Mouse (Mus musculus): ENCODE measurements around the gene Rnps1. TPM values are rescaled to one million over a fixed set of nuclear protein-coding genes. Genes with fewer than 3 reads are reported as not detected.

Gene Rnps1
- polyA plus RNA-seq (2015; fragmentation: Nextera tagmentation; extraction: Ambion mirVana), result 211 and 215 TPM in 2 replicates

GRCm38 (mm10) chr17:24414230-24414976 lies at the start of gene Rnps1:
Rnps1 (plus strand) TSS chr17:24414565.
- Histone ChIP-seq H3K4me2 (ENCODE audit: low read depth, low read length) (peak within 1 kb of the TSS; percentile 88), H3K27ac (ENCODE audit: low read length) (peak within 1 kb of the TSS; percentile 88), H3K36me3 (ENCODE audit: control insufficient read depth, insufficient read depth) (peaks cover 30% of the 10 kb centered on the region), H3K9ac (ENCODE audit: low read length) (peak within 1 kb of the TSS; percentile 88), H3K27me3 (ENCODE audit: control insufficient read depth, insufficient read depth, low read length) (no peaks in the 10 kb centered on the region), H3K4me1 (ENCODE audit: control insufficient read depth, insufficient read depth, low read length) (peaks cover 22% of the 10 kb centered on the region), H3K4me3 (ENCODE audit: low read length) (peak within 1 kb of the TSS; percentile 77), H3K9me3 (replicated peaks; ENCODE audit: control insufficient read depth, low read length) (no peaks in the 10 kb centered on the region)
- WGBS, result under 1% methylated on average over 64 of the region's 64 CpGs
- peak; percentile 93 for ATAC-seq (replicated peaks; ENCODE audit: extremely low read depth, insufficient read depth, low FRiP score)

GRCm38 (mm10) chr17:24365863-24366262 lies 48.5 kb upstream of the Rnps1 start:
- no peak for ATAC-seq (replicated peaks; ENCODE audit: extremely low read depth, insufficient read depth, low FRiP score)
- WGBS, result 46% methylated on average over 13 of the region's 13 CpGs

DNA sequence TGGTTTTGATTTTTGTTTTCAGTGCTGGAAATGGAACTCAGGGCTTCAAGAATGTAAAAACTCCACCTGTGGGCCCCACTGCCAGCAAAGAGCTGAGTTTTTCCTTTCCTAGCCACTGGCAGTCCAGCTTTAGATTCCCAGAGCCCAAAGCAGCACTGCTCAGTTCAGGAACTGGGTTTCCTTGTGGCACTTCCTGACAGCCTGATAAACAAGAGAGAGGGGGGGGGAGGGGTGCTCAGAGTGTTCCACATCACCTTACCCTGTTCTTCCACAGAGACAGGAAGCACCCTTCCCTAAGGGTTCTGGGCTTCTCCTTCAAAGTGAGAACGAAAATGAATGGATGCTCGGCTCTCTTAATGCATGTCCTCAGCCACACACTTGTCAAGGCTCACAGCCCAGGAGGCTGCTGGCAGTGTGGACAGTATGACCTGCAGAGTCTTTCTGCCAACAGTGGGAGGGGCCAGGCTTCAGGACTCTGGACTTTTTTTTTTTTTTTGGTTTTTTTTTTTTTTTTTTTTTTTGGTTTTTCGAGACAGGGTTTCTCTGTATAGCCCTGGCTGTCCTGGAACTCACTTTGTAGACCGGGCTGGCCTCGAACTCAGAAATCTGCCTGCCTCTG lies 39.2 kb upstream of the Rnps1 start:
- Histone ChIP-seq H3K4me3 (ENCODE audit: low read length) (no peak overlapping the region), H3K36me3 (ENCODE audit: control insufficient read depth, insufficient read depth) (peaks cover 8% of the 10 kb centered on the region), H3K9me3 (replicated peaks; ENCODE audit: control insufficient read depth, low read length) (no peaks in the 10 kb centered on the region), H3K4me1 (ENCODE audit: control insufficient read depth, insufficient read depth, low read length) (no peaks in the 10 kb centered on the region; the same call in 1 of the 2 replicates), H3K9ac (ENCODE audit: low read length) (no peak overlapping the region), H3K4me2 (ENCODE audit: low read depth, low read length) (no peak overlapping the region), H3K27me3 (ENCODE audit: control insufficient read depth, insufficient read depth, low read length) (no peaks in the 10 kb centered on the region), H3K27ac (ENCODE audit: low read length) (no peak overlapping the region)
- WGBS, result 72% methylated on average over 4 of the region's 5 CpGs
- ATAC-seq (replicated peaks; ENCODE audit: extremely low read depth, insufficient read depth, low FRiP score), result peak; percentile 41; the same call in 1 of the 2 replicates

More at GRCm38 (mm10) chr17:24365863-24366262, 48.5 kb upstream of the Rnps1 start:
- no peak overlapping the region for H3K9ac ChIP-seq (ENCODE audit: low read length)
- H3K36me3 ChIP-seq (ENCODE audit: control insufficient read depth, insufficient read depth), result peaks cover 5% of the 10 kb centered on the region
- H3K4me1 ChIP-seq (ENCODE audit: control insufficient read depth, insufficient read depth, low read length), result no peaks in the 10 kb centered on the region
- H3K27me3 ChIP-seq (ENCODE audit: control insufficient read depth, insufficient read depth, low read length), result no peaks in the 10 kb centered on the region
- no peak overlapping the region for H3K4me2 ChIP-seq (ENCODE audit: low read depth, low read length)
- no peaks in the 10 kb centered on the region for H3K9me3 ChIP-seq (replicated peaks; ENCODE audit: control insufficient read depth, low read length)
- H3K27ac ChIP-seq (ENCODE audit: low read length), result no peak overlapping the region
- no peak overlapping the region for H3K4me3 ChIP-seq (ENCODE audit: low read length)

DNA sequence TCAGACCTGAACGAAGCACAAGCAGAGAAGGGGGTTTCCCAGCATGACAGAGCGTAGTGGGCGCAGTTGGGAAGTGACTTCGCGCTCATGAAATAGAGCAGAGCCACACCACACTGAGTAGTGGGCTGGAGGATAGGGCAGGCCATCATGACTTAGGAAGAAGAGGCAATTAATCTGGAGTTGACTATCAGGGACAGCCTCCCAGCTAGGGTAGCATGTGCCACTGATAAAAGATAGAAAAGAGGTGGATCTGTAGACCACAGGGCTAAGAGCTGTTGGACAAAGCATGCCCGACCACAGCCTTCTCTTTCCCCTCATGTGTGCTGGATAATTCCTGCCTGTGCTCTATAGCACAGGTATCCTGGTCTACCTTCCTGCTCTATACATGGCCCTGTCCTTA lies 38.5 kb upstream of the Rnps1 start:
- H3K9ac ChIP-seq (ENCODE audit: low read length), result no peak overlapping the region
- H3K27me3 ChIP-seq (ENCODE audit: control insufficient read depth, insufficient read depth, low read length), result no peaks in the 10 kb centered on the region
- H3K4me2 ChIP-seq (ENCODE audit: low read depth, low read length), result no peak overlapping the region
- ATAC-seq (replicated peaks; ENCODE audit: extremely low read depth, insufficient read depth, low FRiP score), result no peak
- WGBS, result 90% methylated on average over 6 of the region's 6 CpGs
- H3K9me3 ChIP-seq (replicated peaks; ENCODE audit: control insufficient read depth, low read length), result no peaks in the 10 kb centered on the region
- no peak overlapping the region for H3K4me3 ChIP-seq (ENCODE audit: low read length)
- peaks cover 8% of the 10 kb centered on the region for H3K36me3 ChIP-seq (ENCODE audit: control insufficient read depth, insufficient read depth)
- H3K4me1 ChIP-seq (ENCODE audit: control insufficient read depth, insufficient read depth, low read length), result no peaks in the 10 kb centered on the region; the same call in 1 of the 2 replicates
- H3K27ac ChIP-seq (ENCODE audit: low read length), result no peak overlapping the region

DNA sequence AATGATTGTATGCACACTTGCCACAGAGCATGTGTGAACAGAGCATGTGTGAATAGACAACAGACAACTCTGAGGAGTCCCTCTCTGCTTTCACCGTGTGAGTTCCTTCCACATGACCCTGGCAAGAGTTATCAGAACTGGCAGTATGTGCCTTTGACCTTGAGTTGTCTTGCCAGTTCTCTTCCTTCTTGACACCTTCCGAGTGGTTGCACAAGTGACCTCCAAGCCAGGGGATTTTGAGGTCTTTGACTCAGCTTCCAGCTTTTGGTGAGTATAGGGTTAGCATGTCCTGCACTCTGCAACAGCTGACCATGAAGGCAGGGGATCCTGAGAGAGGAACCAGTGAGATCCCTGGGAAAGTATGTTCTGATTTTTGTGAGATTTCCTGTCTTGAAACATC lies 35.9 kb upstream of the Rnps1 start:
- Histone ChIP-seq H3K36me3 (ENCODE audit: control insufficient read depth, insufficient read depth) (peaks cover 8% of the 10 kb centered on the region), H3K9ac (ENCODE audit: low read length) (no peak overlapping the region), H3K4me2 (ENCODE audit: low read depth, low read length) (no peak overlapping the region), H3K4me3 (ENCODE audit: low read length) (no peak overlapping the region), H3K27me3 (ENCODE audit: control insufficient read depth, insufficient read depth, low read length) (no peaks in the 10 kb centered on the region), H3K9me3 (replicated peaks; ENCODE audit: control insufficient read depth, low read length) (no peaks in the 10 kb centered on the region), H3K4me1 (ENCODE audit: control insufficient read depth, insufficient read depth, low read length) (no peaks in the 10 kb centered on the region; the same call in 1 of the 2 replicates), H3K27ac (ENCODE audit: low read length) (no peak overlapping the region)
- ATAC-seq (replicated peaks; ENCODE audit: extremely low read depth, insufficient read depth, low FRiP score), result no peak
- 65% methylated on average over 2 of the region's 2 CpGs for WGBS

DNA sequence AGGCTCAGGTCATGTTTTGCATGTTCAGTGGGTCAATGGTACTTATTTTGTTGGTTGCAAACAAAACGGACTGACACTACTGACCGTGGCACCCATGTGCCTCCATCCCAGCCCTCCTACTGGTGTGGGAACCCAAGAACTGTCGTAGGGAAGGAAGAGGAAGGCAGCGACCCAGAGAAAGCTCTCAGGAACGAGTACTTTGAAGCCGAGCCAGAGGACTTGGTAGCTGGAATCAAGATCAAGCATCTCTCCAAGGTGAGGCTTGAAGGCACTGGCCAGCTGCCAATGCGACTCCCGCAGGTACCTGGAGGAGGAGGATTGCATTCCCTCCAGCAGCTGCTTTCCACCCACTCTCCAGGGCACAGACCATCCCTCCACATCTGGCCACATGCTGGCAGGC lies 30.6 kb upstream of the Rnps1 start:
- H3K9me3 ChIP-seq (replicated peaks; ENCODE audit: control insufficient read depth, low read length), result no peaks in the 10 kb centered on the region
- WGBS, result 67% methylated on average over 8 of the region's 8 CpGs
- H3K4me2 ChIP-seq (ENCODE audit: low read depth, low read length), result no peak overlapping the region
- no peaks in the 10 kb centered on the region for H3K27me3 ChIP-seq (ENCODE audit: control insufficient read depth, insufficient read depth, low read length)
- no peaks in the 10 kb centered on the region for H3K4me1 ChIP-seq (ENCODE audit: control insufficient read depth, insufficient read depth, low read length)
- H3K36me3 ChIP-seq (ENCODE audit: control insufficient read depth, insufficient read depth), result 0 out of 2 replicates have a peak, but pooled peaks cover 2% of the 10 kb centered on the region
- no peak for ATAC-seq (replicated peaks; ENCODE audit: extremely low read depth, insufficient read depth, low FRiP score)
- no peak overlapping the region for H3K4me3 ChIP-seq (ENCODE audit: low read length)
- H3K27ac ChIP-seq (ENCODE audit: low read length), result no peak overlapping the region
- no peak overlapping the region for H3K9ac ChIP-seq (ENCODE audit: low read length)

GRCm38 (mm10) chr17:24388711-24389110 lies 25.7 kb upstream of the Rnps1 start:
- Histone ChIP-seq H3K9ac (ENCODE audit: low read length) (no peak overlapping the region), H3K4me1 (ENCODE audit: control insufficient read depth, insufficient read depth, low read length) (no peaks in the 10 kb centered on the region), H3K36me3 (ENCODE audit: control insufficient read depth, insufficient read depth) (0 out of 2 replicates have a peak, but pooled peaks cover 2% of the 10 kb centered on the region), H3K4me2 (ENCODE audit: low read depth, low read length) (no peak overlapping the region), H3K9me3 (replicated peaks; ENCODE audit: control insufficient read depth, low read length) (no peaks in the 10 kb centered on the region), H3K4me3 (ENCODE audit: low read length) (no peak overlapping the region), H3K27me3 (ENCODE audit: control insufficient read depth, insufficient read depth, low read length) (no peaks in the 10 kb centered on the region), H3K27ac (ENCODE audit: low read length) (no peak overlapping the region)
- 75% methylated on average over 5 of the region's 5 CpGs for WGBS
- ATAC-seq (replicated peaks; ENCODE audit: extremely low read depth, insufficient read depth, low FRiP score), result no peak

- no peak overlapping the region for H3K9ac ChIP-seq (ENCODE audit: low read length)
- no peak overlapping the region for H3K27ac ChIP-seq (ENCODE audit: low read length)
- ATAC-seq (replicated peaks; ENCODE audit: extremely low read depth, insufficient read depth, low FRiP score), result no peak
- no peak overlapping the region for H3K4me3 ChIP-seq (ENCODE audit: low read length)
- H3K9me3 ChIP-seq (replicated peaks; ENCODE audit: control insufficient read depth, low read length), result no peaks in the 10 kb centered on the region
- H3K27me3 ChIP-seq (ENCODE audit: control insufficient read depth, insufficient read depth, low read length), result no peaks in the 10 kb centered on the region
- 3% methylated on average over 2 of the region's 2 CpGs for WGBS
- 0 out of 2 replicates have a peak, but pooled peaks cover 2% of the 10 kb centered on the region for H3K36me3 ChIP-seq (ENCODE audit: control insufficient read depth, insufficient read depth)
- H3K4me2 ChIP-seq (ENCODE audit: low read depth, low read length), result no peak overlapping the region
- no peaks in the 10 kb centered on the region for H3K4me1 ChIP-seq (ENCODE audit: control insufficient read depth, insufficient read depth, low read length)
Measured at GRCm38 (mm10) chr17:24389865-24390264, 24.5 kb upstream of the Rnps1 start.

DNA sequence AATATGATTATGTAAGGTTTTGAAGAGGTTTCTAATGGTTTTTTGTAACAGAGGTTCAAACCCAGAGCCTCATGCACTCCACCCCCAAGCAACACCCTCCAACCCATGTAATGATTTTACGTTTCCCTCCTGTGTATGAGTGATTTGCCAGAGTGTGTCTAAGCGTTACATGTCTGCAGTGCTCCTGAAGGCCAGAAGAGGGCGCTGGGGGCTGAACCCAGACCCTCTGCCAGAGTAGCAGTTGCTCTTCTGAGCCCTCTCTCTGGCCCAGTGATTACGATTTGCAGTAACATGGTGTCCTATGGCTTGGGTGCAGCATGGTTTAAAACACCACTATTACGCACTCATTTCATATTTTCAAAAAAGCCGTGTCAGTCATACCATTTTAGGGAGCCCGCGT lies 23.2 kb upstream of the Rnps1 start:
- H3K27me3 ChIP-seq (ENCODE audit: control insufficient read depth, insufficient read depth, low read length), result no peaks in the 10 kb centered on the region
- H3K4me1 ChIP-seq (ENCODE audit: control insufficient read depth, insufficient read depth, low read length), result no peaks in the 10 kb centered on the region
- H3K4me3 ChIP-seq (ENCODE audit: low read length), result no peak overlapping the region
- no peak overlapping the region for H3K9ac ChIP-seq (ENCODE audit: low read length)
- no peak for ATAC-seq (replicated peaks; ENCODE audit: extremely low read depth, insufficient read depth, low FRiP score)
- whole genome bisulfite sequencing, result 65% methylated on average over 8 of the region's 8 CpGs
- no peaks in the 10 kb centered on the region for H3K36me3 ChIP-seq (ENCODE audit: control insufficient read depth, insufficient read depth)
- H3K9me3 ChIP-seq (replicated peaks; ENCODE audit: control insufficient read depth, low read length), result no peaks in the 10 kb centered on the region
- H3K4me2 ChIP-seq (ENCODE audit: low read depth, low read length), result no peak overlapping the region
- H3K27ac ChIP-seq (ENCODE audit: low read length), result no peak overlapping the region
